Mouse (Mus musculus): ENCODE measurements at regions not wholly inside any gene's neighbourhood (a gene's known extent, or its start where the extent isn't known, plus 50 kb on each side); places are given as distances from the start of the nearest gene placed in this dataset.

- DNase-seq, result no peak
Observed at GRCm38 (mm10) chr1:125488915-125489730, 53.6 kb upstream of the Actr3 start.

- DNase-seq, result no peak
Observed at GRCm38 (mm10) chr1:125491014-125491413, 55.5 kb upstream of the Actr3 start.

GRCm38 (mm10) chr1:125494598-125494997 lies 59.1 kb upstream of the Actr3 start:
- DNase-seq, result no peak

GRCm38 (mm10) chr1:125495320-125496083 lies 60.0 kb upstream of the Actr3 start:
- DNase-seq, result no peak

- DNase-seq, result no peak
Observed at GRCm38 (mm10) chr1:125497006-125497405, 61.5 kb upstream of the Actr3 start.

- no peak for DNase-seq
Observed at GRCm38 (mm10) chr1:125501964-125502517, 58.4 kb upstream of the Slc35f5 start.

- no peak for DNase-seq
Observed at GRCm38 (mm10) chr1:125503878-125504277, 56.5 kb upstream of the Slc35f5 start.

GRCm38 (mm10) chr1:125507786-125508514 lies 52.4 kb upstream of the Slc35f5 start:
- DNase-seq, result no peak

- peak; percentile 45 for DNase-seq
Observed at GRCm38 (mm10) chr1:125508594-125509257, 51.7 kb upstream of the Slc35f5 start.
